Mouse (Mus musculus): Measurements from ENCODE around the gene Car4. TPM values are rescaled to one million over a fixed set of nuclear protein-coding genes. Genes with fewer than 3 reads are reported as not detected.
A peak's percentile ranks its signal among the peaks of the same experiment; 100 is the strongest.

The Car4 gene
- total RNA-seq (2022) = 10 to 100 TPM; 25.1 to 33.9 (median 27.0) TPM

DNA sequence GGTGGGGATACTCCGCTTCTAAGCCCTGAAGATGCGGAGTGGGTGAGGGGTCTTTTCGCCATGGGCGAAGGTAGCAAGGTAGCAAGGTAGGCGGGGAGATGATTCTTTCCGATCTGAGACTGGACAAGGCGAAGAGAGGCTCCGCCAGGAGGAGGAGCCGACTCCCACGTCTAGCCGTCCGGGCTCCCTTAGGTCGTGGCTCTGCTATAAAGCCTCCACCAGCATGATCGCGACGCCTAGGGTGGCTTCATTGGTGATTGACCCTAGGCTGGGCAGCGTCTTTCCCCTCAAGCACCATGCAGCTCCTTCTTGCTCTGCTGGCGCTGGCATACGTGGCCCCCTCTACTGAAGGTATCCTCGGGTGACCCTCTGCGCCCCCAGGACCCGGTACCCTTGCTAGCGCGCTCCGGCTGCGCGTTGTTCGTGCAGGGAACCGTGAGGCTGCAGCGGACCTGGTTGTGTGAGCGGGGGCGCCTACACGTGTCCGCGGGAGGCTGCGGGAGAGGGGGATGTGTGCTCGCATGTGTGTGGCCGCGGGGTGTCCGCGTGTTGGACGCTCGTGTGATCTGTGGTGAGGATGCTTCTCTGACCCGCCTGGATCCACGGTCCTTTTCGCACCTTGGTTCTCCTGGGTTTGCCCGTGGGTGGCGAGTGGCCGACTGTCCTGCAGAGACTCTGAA, at the start of gene Car4:
Gene Car4 (plus strand): TSS at position 196 of the 680 bp plus-strand sequence.
- no peak for DNase-seq (ENCODE audit: low spot score)

DNA sequence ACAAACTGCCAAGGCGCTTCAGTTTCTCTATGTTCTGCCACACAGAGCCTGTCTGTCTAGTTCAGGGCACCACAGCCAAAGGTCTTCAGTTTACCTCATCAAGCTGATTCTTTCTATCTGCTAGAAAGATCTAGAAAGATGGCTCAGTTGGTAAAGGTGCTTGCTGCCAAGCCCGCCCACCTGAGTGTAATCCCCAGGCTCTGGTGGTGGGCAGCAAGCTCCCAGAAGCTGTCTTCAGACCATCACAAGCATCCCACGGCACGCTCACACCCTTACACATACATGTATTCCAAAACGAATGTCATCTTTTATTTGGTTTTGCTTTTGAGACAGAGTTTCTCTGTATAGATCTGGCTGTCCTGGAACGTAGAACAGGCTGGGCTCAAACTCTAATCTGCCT, 49.1 kb upstream of the Car4 start:
- DNase-seq (ENCODE audit: low spot score) = no peak

GRCm38 (mm10) chr11:84910411-84910810, 47.2 kb upstream of the Car4 start:
- DNase-seq (ENCODE audit: low spot score) = no peak

GRCm38 (mm10) chr11:84914673-84915072, 42.9 kb upstream of the Car4 start:
- DNase-seq (ENCODE audit: low spot score) = no peak

DNA sequence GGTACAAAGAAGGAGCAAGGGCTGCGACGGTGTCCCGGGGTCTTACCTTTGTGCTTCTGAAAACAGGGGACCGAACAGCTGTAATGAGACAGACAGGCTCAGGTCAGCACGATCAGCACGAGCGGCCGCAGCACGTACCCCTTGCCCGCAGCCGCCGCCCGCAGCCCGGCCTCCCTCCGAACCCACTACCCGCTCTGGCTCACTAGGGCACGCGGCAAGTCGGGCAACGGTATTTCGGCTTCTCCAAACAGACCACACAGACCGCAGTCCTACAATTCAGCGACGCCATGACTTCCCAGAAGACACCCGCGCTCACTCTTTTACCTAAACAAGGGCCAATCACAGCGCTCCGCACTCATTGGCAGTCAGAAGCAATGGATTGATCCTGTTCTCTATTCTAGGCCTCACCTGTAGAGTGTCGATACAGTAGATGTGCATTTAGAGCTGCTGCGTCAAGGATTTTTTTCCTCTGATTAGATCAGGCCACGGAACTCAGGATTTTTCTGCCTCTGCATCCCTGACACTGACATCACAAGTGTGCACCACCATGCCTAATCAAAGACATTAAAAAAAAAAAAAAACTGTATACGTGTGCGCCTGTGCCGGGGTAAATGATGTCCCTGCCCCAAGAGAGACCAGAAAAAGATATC, 41.4 kb upstream of the Car4 start, which contains the start of gene Znhit3:
Gene Znhit3 (minus strand): TSS at position 314 of the 650 bp plus-strand sequence.
- DNase-seq (ENCODE audit: low spot score) = peak; percentile 92

GRCm38 (mm10) chr11:84916703-84917300, 40.8 kb upstream of the Car4 start:
- DNase-seq (ENCODE audit: low spot score) = no peak

GRCm38 (mm10) chr11:84918425-84918824, 39.2 kb upstream of the Car4 start:
- DNase-seq (ENCODE audit: low spot score) = peak; percentile 88

GRCm38 (mm10) chr11:84919276-84919675, 38.3 kb upstream of the Car4 start:
- DNase-seq (ENCODE audit: low spot score) = no peak

DNA sequence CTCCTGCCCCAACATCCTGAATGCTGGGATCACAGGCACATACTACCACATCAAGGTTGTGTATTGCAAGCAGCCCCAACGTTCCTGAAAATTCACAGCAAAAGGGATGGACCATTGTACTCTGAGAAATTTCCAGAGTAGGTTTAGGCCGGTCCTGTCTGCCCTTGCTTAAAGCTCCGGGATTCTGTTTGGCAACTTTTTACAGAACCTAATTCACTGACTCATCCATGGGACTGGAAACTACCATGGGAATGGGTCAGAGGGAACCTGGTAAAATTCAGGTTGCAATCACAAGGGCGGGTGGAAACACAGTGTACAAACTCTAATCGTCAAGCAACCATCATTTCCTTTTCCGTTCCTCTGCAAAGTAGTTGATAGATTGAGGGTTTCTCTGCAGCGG, 37.6 kb upstream of the Car4 start:
- no peak for DNase-seq (ENCODE audit: low spot score)

DNA sequence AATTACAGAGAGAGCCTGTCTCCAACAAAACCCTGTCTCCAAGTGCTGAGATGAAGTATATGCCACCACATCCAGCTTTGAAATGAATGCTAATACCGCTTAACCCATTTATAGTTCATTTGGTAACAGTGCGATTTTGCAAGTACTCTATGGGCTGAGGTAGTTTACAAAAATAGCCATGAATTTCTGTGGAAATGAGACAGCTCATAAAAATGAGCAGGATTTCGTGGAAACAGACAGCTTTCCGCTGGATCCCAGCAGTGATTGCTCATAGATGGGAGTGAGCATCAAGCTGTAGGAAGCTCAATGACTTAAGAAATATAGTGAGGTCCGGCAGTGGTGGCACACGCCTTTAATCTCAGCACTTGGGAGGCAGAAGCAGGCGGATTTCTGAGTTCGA, 36.6 kb upstream of the Car4 start:
- DNase-seq (ENCODE audit: low spot score) = no peak

GRCm38 (mm10) chr11:84932261-84932660, 25.3 kb upstream of the Car4 start:
- no peak for DNase-seq (ENCODE audit: low spot score)

- no peak for DNase-seq (ENCODE audit: low spot score)
Measured at GRCm38 (mm10) chr11:84939508-84940053, 18.0 kb upstream of the Car4 start.

DNA sequence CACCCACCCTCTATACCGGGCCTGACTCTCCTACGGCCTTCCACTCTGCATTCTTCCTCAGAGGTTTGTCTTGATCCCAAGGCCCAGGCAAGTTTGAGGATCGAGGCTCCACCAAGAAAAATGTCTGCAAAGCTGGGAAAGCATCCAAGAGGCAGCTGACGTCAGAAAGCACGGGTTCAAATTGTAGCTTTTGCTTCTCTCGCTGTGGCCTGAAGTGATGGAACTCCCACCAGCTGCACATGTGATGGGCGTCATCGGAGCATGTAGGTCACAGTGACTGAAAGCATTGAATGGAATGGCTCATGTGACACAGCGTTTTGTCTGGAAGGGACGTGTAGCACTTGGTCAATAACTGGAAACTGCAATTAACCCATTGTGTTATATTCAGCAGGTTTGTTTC, 17.4 kb upstream of the Car4 start:
- DNase-seq (ENCODE audit: low spot score) = no peak

DNA sequence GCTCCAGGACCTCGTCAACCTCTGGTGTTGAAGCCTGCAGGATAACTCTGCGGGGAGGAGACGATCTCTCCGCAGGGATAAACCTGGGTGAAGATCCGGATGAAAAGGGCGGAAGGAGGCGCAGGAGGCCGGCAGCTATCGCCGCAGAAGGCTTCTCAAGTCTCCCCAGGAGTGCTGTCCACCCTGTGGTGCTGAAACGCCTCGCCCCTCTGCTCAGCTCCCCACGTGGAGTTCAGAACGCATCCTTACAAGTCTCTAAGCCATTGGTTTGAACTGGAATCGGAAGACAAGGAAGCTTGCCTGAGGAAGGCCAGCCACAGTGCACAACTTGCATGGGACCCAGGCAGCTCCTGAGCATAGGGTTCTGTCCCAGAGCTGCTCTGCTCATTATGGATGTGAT, 13.6 kb upstream of the Car4 start:
- DNase-seq (ENCODE audit: low spot score) = no peak

DNA sequence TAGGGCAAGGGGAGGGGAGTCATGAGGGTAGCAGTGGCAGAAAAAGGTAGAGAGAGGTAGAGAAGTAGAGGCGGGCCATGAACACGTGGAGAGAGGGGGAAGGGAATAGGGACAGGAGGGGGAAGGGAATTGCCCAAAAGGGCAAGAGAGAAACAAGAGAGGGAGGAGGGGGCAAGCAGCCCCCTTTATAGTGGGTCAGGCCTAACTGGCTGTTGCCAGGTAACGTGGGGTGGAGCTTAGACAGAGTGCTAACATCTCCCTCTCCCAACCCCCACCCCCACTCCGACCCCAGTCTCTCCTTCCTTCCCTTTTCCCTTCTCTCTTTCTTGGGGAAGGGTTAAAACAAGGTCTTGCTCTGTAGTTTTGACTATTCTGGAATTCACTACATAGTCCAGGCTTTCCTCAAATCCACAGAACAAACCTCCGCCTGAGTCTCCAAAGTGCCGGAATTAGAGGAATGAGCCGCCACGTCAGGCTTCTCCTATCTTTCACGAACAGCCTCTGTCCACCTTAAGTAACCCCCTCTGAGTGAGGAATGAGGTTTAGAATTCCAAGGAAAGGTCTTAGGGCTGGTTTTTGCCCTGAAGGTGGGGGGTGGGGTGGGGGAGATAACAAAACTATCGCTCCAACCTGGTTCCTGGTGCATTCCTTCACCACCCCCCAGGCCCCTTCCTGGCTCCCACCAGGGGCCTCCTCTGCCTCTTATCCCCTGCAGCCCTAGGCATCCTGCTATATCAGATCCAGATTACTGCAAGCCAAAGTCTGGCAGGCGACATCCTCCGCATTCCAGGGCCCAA, 12.7 kb upstream of the Car4 start:
- DNase-seq (ENCODE audit: low spot score) = no peak

- no peak for DNase-seq (ENCODE audit: low spot score)
Measured at GRCm38 (mm10) chr11:84945841-84946240, 11.7 kb upstream of the Car4 start.

DNA sequence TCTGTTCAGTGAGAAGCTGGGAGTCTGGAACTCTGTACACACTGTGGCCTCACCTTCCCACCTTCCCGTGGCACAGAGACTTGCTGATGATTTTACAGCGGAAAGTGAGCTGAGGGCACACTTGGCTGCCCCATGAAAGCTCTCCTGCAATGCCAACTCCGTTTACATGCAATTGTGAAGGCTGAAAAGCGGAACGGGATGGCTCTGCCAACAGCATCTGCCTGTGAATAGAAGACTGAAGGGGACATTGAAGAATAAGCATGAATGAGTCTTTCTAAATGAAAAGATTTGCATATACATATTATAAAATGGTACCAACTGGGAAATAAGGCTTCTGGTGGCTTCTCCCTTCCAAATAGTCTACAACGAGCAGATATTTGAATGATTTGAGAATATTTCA, 10.4 kb upstream of the Car4 start:
- no peak for DNase-seq (ENCODE audit: low spot score)

- DNase-seq (ENCODE audit: low spot score) = no peak
Measured at GRCm38 (mm10) chr11:84948114-84948513, 9.5 kb upstream of the Car4 start.

GRCm38 (mm10) chr11:84948526-84948925, 9.1 kb upstream of the Car4 start:
- DNase-seq (ENCODE audit: low spot score) = no peak

- no peak for DNase-seq (ENCODE audit: low spot score)
Measured at GRCm38 (mm10) chr11:84952611-84953010, 5.0 kb upstream of the Car4 start.

DNA sequence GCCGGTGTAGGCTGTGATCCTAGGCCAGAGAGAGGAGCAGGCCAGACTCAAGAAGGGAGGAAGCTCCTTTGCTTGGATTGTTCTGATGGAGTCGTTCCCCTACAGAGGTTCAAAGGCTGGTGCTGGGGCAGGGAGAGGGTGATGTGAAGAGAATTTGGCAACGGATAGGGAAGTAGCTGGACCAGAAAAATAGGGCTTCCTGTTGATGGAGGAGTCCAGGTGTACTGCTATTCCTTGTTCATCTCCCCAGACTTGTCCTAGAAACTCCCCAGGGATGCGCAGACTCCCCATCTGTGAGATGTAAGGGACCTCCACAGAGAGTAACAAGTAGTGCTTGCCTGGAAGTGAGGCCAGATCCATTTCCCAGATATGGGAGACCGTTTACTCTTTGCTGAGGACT, 1.2 kb upstream of the Car4 start:
- DNase-seq (ENCODE audit: low spot score) = no peak

DNA sequence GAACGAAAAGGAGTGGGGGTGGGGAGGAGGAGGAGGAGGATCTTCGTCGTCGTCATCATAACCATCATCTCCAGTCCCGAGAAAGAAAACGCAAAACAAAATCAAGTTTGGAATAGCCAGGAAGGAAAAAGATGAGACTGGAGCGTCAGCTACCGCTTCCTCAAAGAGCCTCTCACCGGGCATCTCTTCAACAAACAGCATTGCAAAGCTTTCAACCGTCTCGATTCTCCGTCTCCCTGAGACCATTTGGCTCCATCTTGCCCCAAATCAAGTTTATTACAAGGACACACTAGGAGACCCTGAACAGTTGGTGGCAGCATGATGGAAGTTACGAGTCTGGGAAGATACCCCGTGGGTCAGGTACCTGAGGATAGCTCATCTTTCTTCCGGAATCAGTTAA, 415 bp upstream of the Car4 start:
- DNase-seq (ENCODE audit: low spot score) = no peak
